Mouse (Mus musculus) embryonic facial prominence, embryonic 12.5 days (tissue): Measurements from ENCODE around the gene Gfod1. TPM values are rescaled to one million over a fixed set of nuclear protein-coding genes. Genes with fewer than 3 reads are reported as not detected.

Source experiments
- ATAC-seq: fragments of 200-750 bp; cut with Nextera tagmentation; 2 replicates; pipeline ENCODE4 v1.8.0; 2017; ENCODE audit not compliant: insufficient number of reproducible peaks, insufficient read depth, low FRiP score, low TSS enrichment
- H3K27ac ChIP-seq: fragments of 300-500 bp; sonication (generic); 2 replicates; pipeline ENCODE4 v1.5.1; 2016; ENCODE audit warnings: mild to moderate bottlenecking
- H3K27me3 ChIP-seq: fragments of 300-500 bp; sonication (generic); 2 replicates; pipeline ENCODE4 v1.6.1; 2016; ENCODE audit warnings: mild to moderate bottlenecking, moderate library complexity
- H3K36me3 ChIP-seq: fragments of 300-500 bp; sonication (generic); 2 replicates; pipeline ENCODE4 v1.6.1; 2016; ENCODE audit warnings: mild to moderate bottlenecking
- H3K4me1 ChIP-seq: fragments of 300-500 bp; sonication (generic); 2 replicates; pipeline ENCODE4 v1.6.1; 2016
- H3K4me2 ChIP-seq: fragments of 300-500 bp; sonication (generic); replicated peaks from 2 replicates; pipeline ENCODE4 v1.6.1; 2016; ENCODE audit warnings: mild to moderate bottlenecking, moderate library complexity
- H3K4me3 ChIP-seq: fragments of 300-500 bp; sonication (generic); 2 replicates; pipeline ENCODE4 v1.5.1; 2016; ENCODE audit warnings: mild to moderate bottlenecking
- H3K9ac ChIP-seq: fragments of 300-500 bp; sonication (generic); 2 replicates; pipeline ENCODE4 v1.6.1; 2016; ENCODE audit warnings: mild to moderate bottlenecking, moderate library complexity
- H3K9me3 ChIP-seq: fragments of 300-500 bp; sonication (generic); 2 replicates; pipeline ENCODE4 v1.6.1; 2016; ENCODE audit warnings: mild to moderate bottlenecking, moderate library complexity
- WGBS: fragments of 180-500 bp; shearing (Covaris S2); methylation state at CpG from one replicate; pipeline ENCODE4 v1.1.7; 2016; 5-methylcytosine and 5-hydroxymethylcytosine counted together
- polyA plus RNA-seq: library from polyadenylated mRNA; unstranded; fragments of >200 nt; fragmentation: Nextera tagmentation; extraction: Ambion mirVana; gene quantifications from 2 replicates; pipeline ENCODE4 v1.2.1, GENCODE M21; 2016

Gene Gfod1
- polyA plus RNA-seq, 1 experiment from 2014 or later: 0.87 TPM

DNA sequence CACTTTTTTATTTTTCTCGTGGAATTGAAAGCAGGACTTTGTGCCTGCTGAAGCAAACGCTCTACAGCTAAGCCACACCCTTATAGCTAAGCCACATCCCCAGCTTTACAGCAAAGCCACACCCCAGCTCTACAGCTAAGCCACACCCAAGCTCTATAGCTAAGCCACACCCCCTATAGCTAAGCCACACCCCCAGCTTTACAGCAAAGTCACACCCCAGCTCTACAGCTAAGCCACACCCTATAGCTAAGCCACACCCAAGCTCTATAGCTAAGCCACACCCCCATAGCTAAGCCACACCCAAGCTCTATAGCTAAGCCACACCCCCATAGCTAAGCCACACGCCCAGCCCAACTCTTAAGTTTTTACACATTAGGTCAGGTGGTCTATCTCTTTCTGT lies 42.7 kb downstream of the Gfod1 start:
- no peak for ATAC-seq
- Histone ChIP-seq H3K4me2 (no peak overlapping the region), H3K4me1 (no peaks in the 10 kb centered on the region), H3K9ac (no peak overlapping the region), H3K9me3 (no peaks in the 10 kb centered on the region), H3K4me3 (no peak overlapping the region), H3K27ac (no peak overlapping the region), H3K36me3 (no peaks in the 10 kb centered on the region), H3K27me3 (no peaks in the 10 kb centered on the region)
- 69% methylated on average over 3 of the region's 3 CpGs for WGBS

GRCm38 (mm10) chr13:43260731-43261130 lies 43.2 kb downstream of the Gfod1 start:
- Histone ChIP-seq H3K27ac (no peak overlapping the region), H3K27me3 (no peaks in the 10 kb centered on the region), H3K9ac (no peak overlapping the region), H3K4me2 (no peak overlapping the region), H3K9me3 (no peaks in the 10 kb centered on the region), H3K4me1 (no peaks in the 10 kb centered on the region), H3K36me3 (no peaks in the 10 kb centered on the region), H3K4me3 (no peak overlapping the region)
- ATAC-seq: no peak
- WGBS: 83% methylated on average over 6 of the region's 6 CpGs

DNA sequence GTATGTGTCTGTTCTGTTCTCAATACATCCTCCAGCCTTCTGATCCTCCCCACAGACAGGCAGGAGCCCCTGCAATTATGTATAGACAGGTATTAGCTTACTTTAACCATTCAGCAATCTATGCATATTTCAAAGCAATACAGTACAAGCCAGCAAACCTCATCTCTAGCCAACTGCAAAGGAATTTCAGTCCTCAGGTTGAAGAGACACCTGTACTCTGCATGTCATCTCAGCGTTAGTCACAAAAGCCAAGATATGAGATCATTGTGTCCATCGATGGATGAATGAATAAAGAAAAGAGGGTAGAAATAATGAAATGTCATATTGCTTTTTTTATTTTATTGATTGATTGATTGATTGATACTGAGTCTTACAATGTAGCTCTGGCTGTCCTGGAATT lies 47.5 kb downstream of the Gfod1 start:
- Histone ChIP-seq H3K4me3 (no peak overlapping the region), H3K27me3 (no peaks in the 10 kb centered on the region), H3K4me2 (no peak overlapping the region), H3K9ac (no peak overlapping the region), H3K36me3 (no peaks in the 10 kb centered on the region), H3K4me1 (no peaks in the 10 kb centered on the region), H3K9me3 (no peaks in the 10 kb centered on the region), H3K27ac (no peak overlapping the region)
- 86% methylated on average over 2 of the region's 2 CpGs for WGBS
- ATAC-seq: no peak

- Histone ChIP-seq H3K36me3 (no peaks in the 10 kb centered on the region), H3K4me3 (no peak overlapping the region), H3K9ac (no peak overlapping the region), H3K27ac (no peak overlapping the region), H3K4me2 (no peak overlapping the region), H3K27me3 (no peaks in the 10 kb centered on the region), H3K9me3 (no peaks in the 10 kb centered on the region), H3K4me1 (no peaks in the 10 kb centered on the region)
- 43% methylated on average over 5 of the region's 5 CpGs for WGBS
- ATAC-seq: no peak
These were observed 50.4 kb downstream of the Gfod1 start for GRCm38 (mm10) chr13:43253526-43253925.

- Histone ChIP-seq H3K9me3 (no peaks in the 10 kb centered on the region), H3K36me3 (no peaks in the 10 kb centered on the region), H3K9ac (no peak overlapping the region), H3K27me3 (no peaks in the 10 kb centered on the region), H3K27ac (no peak overlapping the region), H3K4me3 (no peak overlapping the region), H3K4me2 (no peak overlapping the region), H3K4me1 (no peaks in the 10 kb centered on the region)
- ATAC-seq: no peak
- 76% methylated on average over 8 of the region's 8 CpGs for WGBS
These were observed 51.7 kb downstream of the Gfod1 start for GRCm38 (mm10) chr13:43252105-43252790.

GRCm38 (mm10) chr13:43251391-43251790 lies 52.6 kb downstream of the Gfod1 start:
- ATAC-seq: no peak
- no peaks in the 10 kb centered on the region for H3K27me3 ChIP-seq
- no peaks in the 10 kb centered on the region for H3K36me3 ChIP-seq
- H3K9me3 ChIP-seq: no peaks in the 10 kb centered on the region
- H3K4me3 ChIP-seq: no peak overlapping the region
- no peak overlapping the region for H3K9ac ChIP-seq
- H3K4me2 ChIP-seq: no peak overlapping the region
- H3K4me1 ChIP-seq: no peaks in the 10 kb centered on the region
- H3K27ac ChIP-seq: no peak overlapping the region
- WGBS: 86% methylated on average over 12 of the region's 12 CpGs

DNA sequence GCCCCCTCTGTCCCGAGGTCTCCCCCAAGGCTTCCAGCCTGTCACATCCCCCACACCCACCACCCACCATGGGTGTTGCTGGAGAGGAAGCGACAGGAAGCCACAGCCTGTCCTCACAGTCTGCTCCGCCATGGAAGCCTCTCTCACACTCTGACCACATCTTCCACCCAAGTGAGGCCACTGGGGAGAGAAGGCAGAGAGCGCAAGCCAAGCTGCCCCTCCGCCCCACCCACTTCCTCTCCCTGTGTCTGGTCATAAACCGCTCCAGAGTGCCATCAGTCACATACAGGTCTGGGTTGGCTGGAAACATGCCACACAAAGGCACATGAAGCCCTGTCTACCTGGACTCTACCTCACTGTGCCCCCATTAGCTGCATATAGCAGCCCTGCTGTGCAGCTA lies 53.3 kb downstream of the Gfod1 start:
- 0 out of 2 replicates have a peak, but pooled peaks have one; percentile 39 for ATAC-seq
- Histone ChIP-seq H3K27ac (no peak overlapping the region), H3K4me2 (no peak overlapping the region), H3K36me3 (no peaks in the 10 kb centered on the region), H3K9ac (no peak overlapping the region), H3K9me3 (no peaks in the 10 kb centered on the region), H3K4me3 (no peak overlapping the region), H3K27me3 (no peaks in the 10 kb centered on the region), H3K4me1 (no peaks in the 10 kb centered on the region)
- WGBS: 73% methylated on average over 6 of the region's 6 CpGs

GRCm38 (mm10) chr13:43250106-43250505 lies 53.9 kb downstream of the Gfod1 start:
- Histone ChIP-seq H3K4me2 (no peak overlapping the region), H3K4me1 (no peaks in the 10 kb centered on the region), H3K4me3 (no peak overlapping the region), H3K27me3 (no peaks in the 10 kb centered on the region), H3K36me3 (no peaks in the 10 kb centered on the region), H3K9me3 (no peaks in the 10 kb centered on the region), H3K9ac (no peak overlapping the region), H3K27ac (no peak overlapping the region)
- ATAC-seq: no peak
- 81% methylated on average over 9 of the region's 9 CpGs for WGBS

DNA sequence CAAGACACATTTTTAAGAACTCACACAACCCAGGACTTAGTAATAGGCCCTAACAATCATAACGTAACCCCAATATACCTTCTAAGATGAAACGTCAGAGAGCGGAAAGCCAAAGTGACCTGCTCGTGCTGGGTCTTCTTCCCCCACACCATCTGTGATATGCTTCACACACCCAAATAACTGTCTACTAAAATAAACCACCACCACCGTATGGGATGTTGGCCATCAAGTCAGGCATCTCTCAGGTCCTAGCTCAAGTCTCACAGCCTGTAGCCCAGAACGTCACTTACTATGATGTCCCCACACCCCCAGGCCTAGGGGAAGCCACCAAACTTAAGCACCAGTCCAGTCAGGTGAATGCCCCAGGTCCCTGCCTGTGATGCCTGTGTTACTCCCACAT lies 55.6 kb downstream of the Gfod1 start:
- no peak for ATAC-seq
- 95% methylated on average over 6 of the region's 6 CpGs for WGBS
- Histone ChIP-seq H3K9ac (no peak overlapping the region), H3K9me3 (no peaks in the 10 kb centered on the region), H3K4me3 (no peak overlapping the region), H3K36me3 (no peaks in the 10 kb centered on the region), H3K27ac (no peak overlapping the region), H3K4me1 (peaks cover 11% of the 10 kb centered on the region), H3K27me3 (no peaks in the 10 kb centered on the region), H3K4me2 (no peak overlapping the region)

DNA sequence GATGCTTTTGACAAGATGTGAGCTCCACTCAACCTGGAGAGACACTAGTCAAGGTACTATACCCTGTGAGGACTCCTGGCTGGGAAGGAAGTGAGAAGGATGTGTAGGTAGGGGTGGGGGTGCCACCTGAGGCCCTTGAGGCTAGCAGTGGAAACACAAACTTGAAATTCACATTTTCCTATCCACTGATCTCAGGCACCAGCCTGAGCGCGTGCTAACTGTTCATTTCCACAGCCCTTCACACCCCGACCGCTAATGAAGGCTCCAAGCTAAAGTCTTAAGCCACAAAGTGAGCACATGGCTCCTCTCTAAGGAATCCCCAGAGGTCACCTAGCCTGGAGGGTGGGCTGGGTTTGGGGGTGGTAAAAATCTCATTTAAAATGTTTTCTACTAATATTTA lies 57.1 kb downstream of the Gfod1 start:
- Histone ChIP-seq H3K36me3 (no peaks in the 10 kb centered on the region), H3K4me2 (no peak overlapping the region), H3K27me3 (no peaks in the 10 kb centered on the region), H3K27ac (no peak overlapping the region), H3K9ac (no peak overlapping the region), H3K9me3 (no peaks in the 10 kb centered on the region), H3K4me3 (no peak overlapping the region), H3K4me1 (peaks cover 17% of the 10 kb centered on the region)
- no peak for ATAC-seq
- 89% methylated on average over 4 of the region's 4 CpGs for WGBS

- Histone ChIP-seq H3K27ac (peak overlapping the region; percentile 62), H3K4me1 (peaks cover 28% of the 10 kb centered on the region), H3K27me3 (no peaks in the 10 kb centered on the region), H3K4me3 (no peak overlapping the region), H3K4me2 (no peak overlapping the region), H3K36me3 (no peaks in the 10 kb centered on the region), H3K9me3 (no peaks in the 10 kb centered on the region), H3K9ac (no peak overlapping the region)
- no peak for ATAC-seq
- WGBS: 22% methylated on average over 7 of the region's 7 CpGs
These were observed 60.2 kb downstream of the Gfod1 start for GRCm38 (mm10) chr13:43243793-43244192.

DNA sequence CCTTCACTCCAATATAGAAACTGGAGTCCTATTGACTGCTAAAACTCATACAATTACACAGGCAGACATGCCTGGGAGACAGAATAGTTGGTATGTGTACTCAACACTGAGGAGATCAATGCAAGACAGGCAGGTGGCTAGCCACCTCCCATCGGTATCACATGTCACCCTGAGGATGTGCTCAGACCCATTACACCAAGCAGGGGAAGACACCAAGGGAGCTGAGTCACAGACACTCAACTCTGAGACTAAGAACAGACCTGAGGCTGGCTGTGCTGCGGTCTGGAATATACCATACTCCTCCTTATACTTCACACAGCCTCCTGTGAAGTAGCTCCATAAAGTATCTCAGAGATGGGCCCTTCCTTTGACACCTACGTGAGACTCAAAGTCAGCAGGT lies 60.7 kb downstream of the Gfod1 start:
- 89% methylated on average over 3 of the region's 3 CpGs for WGBS
- H3K27ac ChIP-seq: no peak overlapping the region; the same call in 1 of the 2 replicates
- H3K27me3 ChIP-seq: no peaks in the 10 kb centered on the region
- H3K9me3 ChIP-seq: no peaks in the 10 kb centered on the region
- H3K4me3 ChIP-seq: no peak overlapping the region
- H3K4me2 ChIP-seq: no peak overlapping the region
- H3K36me3 ChIP-seq: no peaks in the 10 kb centered on the region
- peaks cover 28% of the 10 kb centered on the region for H3K4me1 ChIP-seq
- H3K9ac ChIP-seq: no peak overlapping the region
- no peak for ATAC-seq
